Mouse (Mus musculus) midbrain, embryonic 14.5 days (tissue): ENCODE data around the gene Nrn1l. TPM values are rescaled to one million over a fixed set of nuclear protein-coding genes. Genes with fewer than 3 reads are reported as not detected.
A peak's percentile ranks its signal among the peaks of the same experiment; 100 is the strongest.

Source experiments
- ATAC-seq: fragments of 200-750 bp; cut with Nextera tagmentation; 2 replicates; pipeline ENCODE4 v1.8.0; 2017; ENCODE audit warnings: moderate number of reproducible peaks, moderate library complexity; ENCODE audit not compliant: low FRiP score, low TSS enrichment
- DNase-seq: peaks from one replicate; pipeline ENCODE4 v3.0.0-alpha.2; 2015
- H3K27ac ChIP-seq: fragments of 300-500 bp; sonication (generic); replicated peaks from 2 replicates; pipeline ENCODE4 v1.5.1; 2014; ENCODE audit warnings: mild to moderate bottlenecking, low read depth, low read length, moderate library complexity
- H3K27me3 ChIP-seq: fragments of 300-500 bp; sonication (generic); 2 replicates; pipeline ENCODE4 v1.6.1; 2014; ENCODE audit warnings: low read length, control low read depth, mixed read lengths; ENCODE audit not compliant: control insufficient read depth, insufficient read depth
- H3K36me3 ChIP-seq: fragments of 300-500 bp; sonication (generic); 2 replicates; pipeline ENCODE4 v1.6.1; 2014; ENCODE audit warnings: low read length, control low read depth; ENCODE audit not compliant: control insufficient read depth, insufficient read depth
- H3K4me1 ChIP-seq: fragments of 300-500 bp; sonication (generic); 2 replicates; pipeline ENCODE4 v1.6.1; 2014; ENCODE audit warnings: mild to moderate bottlenecking, antibody characterized with exemption, low read length, control low read depth; ENCODE audit not compliant: control insufficient read depth, insufficient read depth
- H3K4me2 ChIP-seq: fragments of 300-500 bp; sonication (generic); 2 replicates; pipeline ENCODE4 v1.6.1; 2014; ENCODE audit warnings: mild to moderate bottlenecking, low read length, moderate library complexity
- H3K4me3 ChIP-seq: fragments of 300-500 bp; sonication (generic); replicated peaks from 2 replicates; pipeline ENCODE4 v1.5.1; 2014; ENCODE audit warnings: low read depth, low read length
- H3K9ac ChIP-seq: fragments of 300-500 bp; sonication (generic); replicated peaks from 2 replicates; pipeline ENCODE4 v1.6.1; 2014; ENCODE audit warnings: mild to moderate bottlenecking, low read length, moderate library complexity
- H3K9me3 ChIP-seq: fragments of 300-500 bp; sonication (generic); 2 replicates; pipeline ENCODE4 v1.6.1; 2016; ENCODE audit warnings: low read length, control low read depth, mixed read lengths; ENCODE audit not compliant: control insufficient read depth
- WGBS: fragments of 180-500 bp; shearing (Covaris S2); extraction: QIAGEN DNeasy Blood & Tissue Kit; methylation state at CpG from one replicate; pipeline ENCODE4 v1.1.7; 2014; 5-methylcytosine and 5-hydroxymethylcytosine counted together
- polyA plus RNA-seq: library from polyadenylated mRNA; unstranded; fragments of >200 nt; fragmentation: Nextera tagmentation; extraction: Ambion mirVana; gene quantifications from 2 replicates; pipeline ENCODE4 v1.2.1, GENCODE M21; 2014

The Nrn1l gene
- polyA plus RNA-seq, 1 experiment from 2014 or later, result not detected

DNA sequence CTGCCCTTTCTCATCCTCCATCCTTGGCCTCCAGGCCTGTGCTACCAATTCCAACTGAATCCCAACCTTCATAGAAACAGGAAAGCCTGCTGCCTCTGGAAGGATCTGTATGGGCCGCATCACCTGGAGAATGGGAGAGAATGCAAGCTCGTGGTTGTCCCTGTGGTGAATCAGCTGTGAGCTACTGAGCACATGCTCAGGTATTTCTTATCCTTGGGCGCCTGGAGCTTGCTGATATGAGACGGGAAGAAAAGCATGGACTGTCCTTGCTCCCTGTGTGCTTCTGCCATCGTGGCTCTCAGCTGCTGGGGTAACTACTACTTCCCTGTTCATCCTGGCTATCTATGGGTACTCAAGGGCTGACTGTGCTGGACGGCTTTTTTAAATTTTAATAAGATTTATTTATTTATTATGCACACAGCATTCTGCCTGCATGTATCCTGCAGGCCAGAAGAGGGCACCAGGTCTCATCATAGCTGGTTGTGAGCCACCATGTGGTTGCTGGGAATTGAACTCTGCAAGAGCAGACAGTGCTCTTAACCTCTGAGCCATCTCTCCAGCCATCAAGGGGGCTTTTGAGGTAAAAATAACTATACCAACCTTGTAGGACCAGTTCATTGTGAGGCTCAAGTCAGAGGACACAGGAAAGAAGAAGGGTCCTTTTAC lies 26.9 kb upstream of the Nrn1l start:
- no peaks in the 10 kb centered on the region for H3K9me3 ChIP-seq
- ATAC-seq, result no peak
- no peak overlapping the region for H3K4me2 ChIP-seq
- H3K27me3 ChIP-seq, result no peaks in the 10 kb centered on the region
- H3K4me3 ChIP-seq, result no peak overlapping the region
- DNase-seq, result no peak
- H3K36me3 ChIP-seq, result peaks cover 42% of the 10 kb centered on the region
- 84% methylated on average over 6 of the region's 6 CpGs for WGBS
- H3K9ac ChIP-seq, result no peak overlapping the region
- peaks cover 12% of the 10 kb centered on the region for H3K4me1 ChIP-seq
- H3K27ac ChIP-seq, result no peak overlapping the region

DNA sequence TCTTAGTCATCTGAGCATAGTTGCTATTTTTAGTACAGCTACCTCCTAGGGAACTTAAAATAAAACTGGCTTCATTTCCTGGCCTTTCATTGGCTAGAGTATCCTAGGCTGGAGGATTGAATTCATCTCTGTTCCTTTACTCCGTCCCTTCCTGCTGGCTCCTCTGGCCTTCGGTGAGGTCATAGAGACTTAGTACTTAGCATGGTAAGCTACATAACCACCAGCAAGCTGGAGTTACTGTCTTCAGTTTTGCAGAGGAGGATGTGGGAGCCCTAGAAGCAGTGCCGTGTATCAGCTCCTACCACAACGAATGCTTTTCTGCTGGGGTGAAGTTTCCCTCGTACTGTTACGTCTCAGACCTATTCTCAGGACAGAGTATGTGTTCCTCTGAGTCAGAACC lies 19.1 kb upstream of the Nrn1l start:
- 92% methylated on average over 6 of the region's 6 CpGs for WGBS
- Histone ChIP-seq H3K4me3 (no peak overlapping the region), H3K9ac (no peak overlapping the region), H3K36me3 (peaks cover 62% of the 10 kb centered on the region), H3K9me3 (no peaks in the 10 kb centered on the region), H3K4me2 (no peak overlapping the region), H3K27me3 (no peaks in the 10 kb centered on the region), H3K27ac (no peak overlapping the region), H3K4me1 (no peaks in the 10 kb centered on the region)
- no peak for DNase-seq
- ATAC-seq, result no peak

DNA sequence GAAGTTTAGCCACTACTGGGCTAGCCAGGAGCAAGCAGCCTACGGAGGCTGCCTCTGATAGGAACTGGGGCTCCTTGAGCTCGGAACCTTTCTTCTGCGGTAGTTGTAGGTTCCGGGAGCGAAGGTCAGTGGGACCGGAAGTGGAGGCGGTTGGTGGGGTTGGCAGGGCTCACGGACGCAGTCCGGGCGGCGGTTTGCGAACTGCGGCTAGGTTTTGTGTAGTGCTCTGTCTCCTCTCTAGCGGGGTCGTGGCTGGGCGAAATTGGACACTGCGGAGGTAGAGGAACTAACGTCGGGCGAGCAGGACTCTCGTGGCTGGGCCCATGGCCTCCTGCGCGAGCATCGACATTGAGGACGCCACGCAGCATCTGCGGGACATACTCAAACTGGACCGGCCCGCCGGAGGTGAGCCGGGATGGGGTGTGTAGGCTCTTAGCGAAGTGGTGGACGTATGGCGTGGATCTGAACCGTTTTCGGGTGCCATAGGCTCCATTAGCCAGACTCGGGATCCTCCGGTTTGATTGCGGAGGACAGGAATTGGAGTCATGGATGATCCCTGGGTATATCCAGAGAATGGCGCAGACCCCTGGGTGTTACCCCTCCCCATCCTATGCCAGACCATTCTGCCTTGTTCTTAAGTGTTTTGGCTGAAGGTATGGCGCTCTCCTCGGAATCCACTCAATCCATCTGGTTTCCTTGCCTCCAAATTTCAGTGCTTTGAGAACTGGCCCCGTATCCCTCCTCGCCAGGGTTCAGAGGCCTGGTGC lies 12.4 kb upstream of the Nrn1l start, which contains the start of gene Edc4:
Edc4 (plus strand) TSS at position 128 of the 767 bp plus-strand sequence.
- 1% methylated on average over 45 of the region's 45 CpGs for WGBS
- Histone ChIP-seq H3K36me3 (peaks cover 53% of the 10 kb centered on the region), H3K9me3 (no peaks in the 10 kb centered on the region), H3K27me3 (no peaks in the 10 kb centered on the region), H3K27ac (peak within 1 kb of the TSS; percentile 63), H3K9ac (peak within 1 kb of the TSS; percentile 87), H3K4me2 (peak within 1 kb of the TSS; percentile 94), H3K4me3 (peak within 1 kb of the TSS; percentile 93), H3K4me1 (peaks cover 19% of the 10 kb centered on the region)
- DNase-seq (peak; percentile 89), ATAC-seq (peak; percentile 82; the same call in 1 of the 2 replicates)

DNA sequence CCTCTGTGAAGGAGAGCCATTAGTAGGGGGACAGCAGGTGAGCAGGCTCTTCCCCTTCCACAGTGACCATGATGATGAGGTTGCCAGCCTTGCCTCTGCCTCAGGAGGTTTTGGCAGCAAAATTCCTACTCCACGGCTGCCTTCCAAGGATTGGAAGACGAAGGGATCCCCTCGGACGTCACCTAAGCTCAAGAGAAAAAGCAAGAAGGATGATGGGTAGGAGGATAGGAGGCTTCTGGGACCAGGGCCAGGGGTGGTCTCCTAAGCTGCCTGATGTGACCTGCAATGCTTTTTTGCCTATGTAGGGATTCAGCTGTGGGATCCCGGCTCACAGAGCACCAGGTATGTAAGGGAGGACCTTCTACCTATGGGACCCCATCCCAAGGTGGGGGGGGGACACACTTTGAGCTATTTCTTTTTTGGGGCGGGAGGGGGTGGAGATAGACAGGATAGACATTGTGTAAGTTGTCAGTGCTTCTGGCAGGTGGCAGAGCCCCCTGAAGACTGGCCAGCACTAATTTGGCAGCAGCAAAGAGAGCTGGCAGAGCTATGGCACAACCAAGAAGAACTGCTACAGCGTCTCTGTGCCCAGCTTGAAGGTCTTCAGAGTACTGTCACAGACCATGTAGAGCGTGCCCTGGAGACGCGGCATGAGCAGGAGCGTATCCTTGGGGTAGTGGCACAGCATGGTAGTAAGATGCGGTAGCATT lies 3.5 kb upstream of the Nrn1l start:
- Histone ChIP-seq H3K9ac (no peak overlapping the region), H3K4me1 (0 out of 2 replicates have a peak, but pooled peaks cover 7% of the 10 kb centered on the region), H3K9me3 (no peaks in the 10 kb centered on the region), H3K4me2 (no peak overlapping the region), H3K27ac (no peak overlapping the region), H3K36me3 (peaks cover 88% of the 10 kb centered on the region), H3K4me3 (no peak overlapping the region), H3K27me3 (no peaks in the 10 kb centered on the region)
- DNase-seq, result no peak
- WGBS, result 96% methylated on average over 12 of the region's 12 CpGs
- no peak for ATAC-seq

DNA sequence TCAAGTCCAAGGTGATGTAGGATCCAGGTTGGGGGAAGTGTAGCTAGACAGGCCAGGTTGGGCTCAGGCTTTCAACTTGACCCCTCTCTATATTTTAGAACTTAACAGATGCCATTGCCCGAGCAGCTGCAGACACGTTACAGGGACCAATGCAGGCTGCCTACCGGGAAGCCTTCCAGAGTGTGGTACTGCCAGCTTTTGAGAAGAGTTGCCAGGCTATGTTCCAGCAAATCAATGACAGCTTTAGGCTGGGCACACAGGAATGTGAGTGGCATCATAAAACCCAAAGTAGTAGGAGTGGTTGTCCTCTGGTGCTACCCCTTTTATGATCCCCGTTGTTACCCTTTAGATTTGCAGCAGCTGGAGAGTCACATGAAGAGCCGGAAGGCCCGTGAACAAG lies 2.5 kb upstream of the Nrn1l start:
- H3K4me3 ChIP-seq, result no peak overlapping the region
- H3K9ac ChIP-seq, result no peak overlapping the region
- peaks cover 84% of the 10 kb centered on the region for H3K36me3 ChIP-seq
- H3K4me2 ChIP-seq, result no peak overlapping the region
- DNase-seq (no peak), ATAC-seq (no peak)
- 94% methylated on average over 6 of the region's 6 CpGs for WGBS
- H3K27ac ChIP-seq, result no peak overlapping the region
- H3K9me3 ChIP-seq, result no peaks in the 10 kb centered on the region
- H3K4me1 ChIP-seq, result 0 out of 2 replicates have a peak, but pooled peaks cover 7% of the 10 kb centered on the region
- H3K27me3 ChIP-seq, result no peaks in the 10 kb centered on the region

DNA sequence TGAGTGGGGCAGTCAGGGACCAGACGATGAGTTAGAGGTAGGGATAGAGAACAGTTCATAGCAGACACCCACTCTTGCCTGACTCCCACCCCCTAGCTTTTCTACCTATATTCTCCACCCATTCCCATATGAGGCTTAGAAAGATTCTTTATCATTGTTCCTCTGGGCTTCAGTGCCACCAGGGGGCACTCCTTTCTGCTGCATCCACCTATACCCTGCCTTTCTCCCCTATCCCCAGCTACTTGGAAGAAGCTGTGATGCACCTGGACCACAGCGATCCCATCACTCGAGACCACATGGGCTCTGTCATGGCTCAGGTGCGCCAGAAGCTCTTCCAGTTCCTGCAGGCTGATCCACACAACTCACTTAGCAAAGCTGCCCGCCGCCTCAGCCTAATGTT lies 935 bp upstream of the Nrn1l start:
- H3K4me3 ChIP-seq, result no peak overlapping the region
- 0 out of 2 replicates have a peak, but pooled peaks cover 7% of the 10 kb centered on the region for H3K4me1 ChIP-seq
- H3K9ac ChIP-seq, result no peak overlapping the region
- H3K9me3 ChIP-seq, result no peaks in the 10 kb centered on the region
- no peaks in the 10 kb centered on the region for H3K27me3 ChIP-seq
- H3K36me3 ChIP-seq, result peaks cover 68% of the 10 kb centered on the region
- H3K27ac ChIP-seq, result no peak overlapping the region
- peak; percentile 57 for DNase-seq
- ATAC-seq, result no peak
- no peak overlapping the region for H3K4me2 ChIP-seq
- 89% methylated on average over 6 of the region's 6 CpGs for WGBS

DNA sequence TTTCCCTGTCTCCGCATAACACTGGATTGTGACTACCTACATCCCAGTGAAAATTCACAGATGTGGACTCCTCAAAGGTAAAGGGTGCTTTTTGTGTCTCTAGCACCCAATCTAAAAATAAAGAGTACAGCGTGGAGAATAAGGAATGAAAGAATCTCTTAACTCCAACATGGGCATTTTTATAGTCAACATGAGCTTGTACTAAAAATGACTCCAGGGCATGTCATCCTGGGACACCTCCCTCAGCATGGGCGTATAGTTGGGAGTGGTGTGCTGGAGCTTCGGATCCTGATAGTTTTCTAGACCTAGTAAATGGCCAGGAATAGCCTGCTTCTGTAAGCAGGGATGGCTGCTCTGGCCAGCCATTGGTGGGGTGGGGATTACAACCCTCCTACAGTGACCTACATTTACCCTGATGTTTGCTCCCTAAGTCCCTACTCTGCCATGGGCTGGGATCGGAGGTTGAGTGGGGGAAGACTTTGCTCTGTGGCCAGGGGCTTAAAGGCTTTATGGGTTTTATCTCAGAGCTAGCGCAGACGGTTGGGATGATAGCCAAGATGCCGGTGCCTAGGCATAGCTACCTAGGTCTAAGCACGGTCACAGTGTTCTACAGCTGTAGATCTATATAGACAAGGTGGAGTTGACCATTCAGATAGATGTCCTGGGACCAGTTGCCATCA lies 4.6 kb downstream of the Nrn1l start:
- DNase-seq (no peak), ATAC-seq (no peak)
- Histone ChIP-seq H3K9ac (no peak overlapping the region), H3K27me3 (no peaks in the 10 kb centered on the region), H3K36me3 (peaks cover 13% of the 10 kb centered on the region), H3K9me3 (no peaks in the 10 kb centered on the region), H3K4me2 (no peak overlapping the region), H3K4me1 (peaks cover 13% of the 10 kb centered on the region), H3K27ac (no peak overlapping the region), H3K4me3 (no peak overlapping the region)
- 81% methylated on average over 9 of the region's 9 CpGs for WGBS

DNA sequence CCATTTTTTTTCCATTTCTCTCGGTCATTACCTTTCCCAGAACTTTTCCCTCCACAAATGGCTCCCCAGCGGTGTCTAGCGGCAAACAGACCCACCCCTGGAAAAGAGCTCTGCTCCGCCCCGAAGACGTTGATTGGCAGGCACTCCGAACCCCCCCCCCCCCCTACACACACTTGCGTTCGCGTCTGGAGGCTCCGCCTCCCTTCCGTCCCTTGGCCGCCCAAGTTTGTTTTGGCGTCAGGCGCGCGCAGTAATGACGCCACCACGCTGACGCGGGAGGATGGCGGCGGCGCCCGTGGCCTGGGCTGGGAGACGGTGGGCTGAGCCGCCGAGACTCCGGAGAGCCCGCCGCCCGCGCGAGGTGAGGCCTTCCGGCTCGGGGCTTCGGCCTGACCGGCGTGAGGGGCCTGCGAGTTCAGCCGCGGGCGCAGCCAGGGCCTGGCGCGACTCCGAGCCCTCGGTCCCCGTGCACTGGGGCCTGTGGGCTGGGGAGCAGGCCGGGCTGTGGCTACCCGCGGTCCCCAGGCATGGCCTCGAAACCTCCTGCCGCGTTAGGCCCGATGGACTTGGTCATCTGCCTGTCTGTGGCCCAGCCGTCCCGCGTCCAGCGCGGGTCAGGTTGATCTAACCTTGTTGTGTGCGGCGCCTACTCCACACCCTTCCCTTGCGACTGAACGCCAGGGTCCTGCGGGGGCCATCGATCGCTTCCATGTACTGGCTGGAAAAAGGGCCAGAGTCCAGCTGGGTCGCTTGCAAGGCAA lies 7.0 kb downstream of the Nrn1l start, which contains the start of gene Pskh1:
Pskh1 (plus strand) TSS at position 262 of the 761 bp plus-strand sequence.
- ATAC-seq, result peak; percentile 94
- H3K36me3 ChIP-seq, result 0 out of 2 replicates have a peak, but pooled peaks cover under 1% of the 10 kb centered on the region
- H3K27ac ChIP-seq, result peak within 1 kb of the TSS; percentile 91
- H3K27me3 ChIP-seq, result no peaks in the 10 kb centered on the region
- H3K4me1 ChIP-seq, result peaks cover 6% of the 10 kb centered on the region
- H3K4me2 ChIP-seq, result peak within 1 kb of the TSS; percentile 89
- WGBS, result under 1% methylated on average over 68 of the region's 68 CpGs
- peak; percentile 97 for DNase-seq
- H3K9ac ChIP-seq, result peak within 1 kb of the TSS; percentile 98
- H3K9me3 ChIP-seq, result no peaks in the 10 kb centered on the region
- peak within 1 kb of the TSS; percentile 89 for H3K4me3 ChIP-seq
